Mouse (Mus musculus): ENCODE measurements at regions not wholly inside any gene's neighbourhood (a gene's known extent, or its start where the extent isn't known, plus 50 kb on each side); places are given as distances from the start of the nearest gene placed in this dataset.

- DNase-seq: no peak
- intact Hi-C loops (cut with DNase I): no loop called here
These were observed 89.9 kb upstream of the Agap1 start for GRCm38 (mm10) chr1:89364547-89365305.

- no peak for DNase-seq
- intact Hi-C loops (cut with DNase I): no loop called here
These were observed 87.7 kb upstream of the Agap1 start for GRCm38 (mm10) chr1:89366891-89367290.

DNA sequence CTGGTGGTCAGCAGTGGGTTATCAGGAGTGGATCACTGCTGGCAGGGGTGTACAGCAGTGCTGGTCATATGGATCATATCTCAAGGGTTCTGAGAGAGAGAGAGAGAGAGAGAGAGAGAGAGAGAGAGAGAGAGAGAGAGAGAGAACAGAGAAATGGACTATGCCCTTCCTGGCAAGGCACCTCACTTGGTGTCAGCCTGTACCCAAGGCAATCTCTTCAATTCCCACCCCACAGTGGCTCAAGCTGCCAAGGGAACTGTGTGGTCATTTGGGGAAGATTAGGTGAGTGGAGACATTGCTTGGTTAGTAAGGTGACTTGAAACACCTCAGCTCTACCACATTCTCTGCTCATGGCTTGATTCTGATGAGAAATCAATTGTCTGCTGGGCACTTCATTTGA is 80.8 kb upstream of the Agap1 start:
- intact Hi-C loops (cut with DNase I): no loop called here
- DNase-seq: no peak

GRCm38 (mm10) chr1:89374271-89374670 is 80.3 kb upstream of the Agap1 start:
- intact Hi-C loops (cut with DNase I): no loop called here
- no peak for DNase-seq

GRCm38 (mm10) chr1:89382021-89382420 is 72.6 kb upstream of the Agap1 start:
- intact Hi-C loops (cut with DNase I): no loop called here
- no peak for DNase-seq

GRCm38 (mm10) chr1:89385111-89385510 is 69.5 kb upstream of the Agap1 start:
- DNase-seq: no peak
- intact Hi-C loops (cut with DNase I): no loop called here

DNA sequence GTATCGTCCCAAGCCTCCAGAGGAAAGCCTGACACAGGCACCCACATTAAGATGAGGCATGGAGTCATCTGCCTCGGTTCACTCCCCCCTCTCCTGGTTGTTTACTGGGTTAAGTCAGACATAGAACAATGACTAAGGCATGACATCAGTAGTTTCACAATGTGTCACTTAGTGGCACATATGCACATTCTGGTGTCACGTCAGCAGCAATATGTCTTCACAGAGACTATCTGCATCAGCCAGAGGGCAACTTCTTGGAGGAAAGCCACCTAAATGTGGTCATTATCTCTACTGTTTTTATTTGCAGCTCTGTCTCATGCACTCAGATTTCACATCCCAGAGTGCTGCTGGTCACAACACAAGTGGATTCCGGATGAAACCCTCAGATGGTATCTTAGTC is 61.9 kb upstream of the Agap1 start:
- intact Hi-C loops (cut with DNase I): no loop called here
- DNase-seq: no peak

DNA sequence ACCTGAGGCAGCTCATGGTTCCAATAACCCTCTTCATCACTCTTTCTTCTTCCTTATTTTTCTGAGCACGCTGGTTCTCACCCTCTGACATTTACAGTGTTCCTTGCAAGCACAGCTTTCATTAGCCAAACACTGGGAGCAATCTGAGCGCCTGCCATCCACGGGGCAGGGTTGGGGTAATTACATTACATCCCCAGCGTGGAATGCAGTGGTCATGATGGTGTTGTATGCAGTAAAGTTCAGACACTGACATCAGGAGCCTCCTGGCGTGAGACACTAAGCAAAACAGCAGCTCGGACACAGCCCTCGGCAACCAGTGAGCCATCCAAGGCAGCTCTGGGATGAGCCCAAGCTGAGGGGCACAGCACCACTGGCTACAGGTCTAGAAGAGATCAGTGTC is 60.1 kb upstream of the Agap1 start:
- no peak for DNase-seq
- intact Hi-C loops (cut with DNase I): no loop called here

GRCm38 (mm10) chr1:89400734-89401202 is 53.8 kb upstream of the Agap1 start:
- intact Hi-C loops (cut with DNase I): no loop called here

GRCm38 (mm10) chr1:89402513-89403210 is 51.9 kb upstream of the Agap1 start:
- intact Hi-C loops (cut with DNase I): no loop called here

More at GRCm38 (mm10) chr1:89400734-89401202, 53.8 kb upstream of the Agap1 start:
- DNase-seq: no peak

GRCm38 (mm10) chr1:89403551-89404050 is 51.0 kb upstream of the Agap1 start:
- intact Hi-C loops (cut with DNase I): no loop called here
- no peak for DNase-seq

More at GRCm38 (mm10) chr1:89402513-89403210, 51.9 kb upstream of the Agap1 start:
- no peak for DNase-seq

Data from heart, postnatal 36 days (tissue).